Mouse (Mus musculus): ENCODE measurements around the gene Mrap2.

- TF ChIP-seq POLR2A (IDR thresholded peaks at IDR 0.05; ENCODE audit: low read depth, low read length) (no peak), CTCF (IDR thresholded peaks at IDR 0.05; ENCODE audit: borderline replicate concordance, insufficient read depth, low read length) (no peak)
These were observed 23.9 kb downstream of the Mrap2 start for GRCm38 (mm10) chr9:87168051-87168450.

Measured in embryonic fibroblast, embryonic 13.5 days (primary cell).